Mouse (Mus musculus) stomach, embryonic 14.5 days (tissue): ENCODE measurements around the gene Pde8b. TPM values are rescaled to one million over a fixed set of nuclear protein-coding genes. Genes with fewer than 3 reads are reported as not detected.

ENCODE experiments used
- ATAC-seq: fragments of 200-750 bp; cut with Nextera tagmentation; 2 replicates; pipeline ENCODE4 v1.8.0; 2017; ENCODE audit warnings: low read depth, moderate TSS enrichment; ENCODE audit not compliant: insufficient number of reproducible peaks, insufficient read depth, low FRiP score
- H3K27ac ChIP-seq: fragments of 300-500 bp; sonication (generic); 2 replicates; pipeline ENCODE4 v1.5.1; 2014; ENCODE audit warnings: mild to moderate bottlenecking, low read length, moderate library complexity, mixed read lengths
- H3K27me3 ChIP-seq: fragments of 300-500 bp; sonication (generic); 2 replicates; pipeline ENCODE4 v1.6.1; 2014; ENCODE audit warnings: low read length, control low read depth, mixed read lengths; ENCODE audit not compliant: control insufficient read depth, insufficient read depth
- H3K36me3 ChIP-seq: fragments of 300-500 bp; sonication (generic); 2 replicates; pipeline ENCODE4 v1.6.1; 2014; ENCODE audit warnings: mild to moderate bottlenecking, control low read depth, low read length, moderate library complexity, mixed read lengths; ENCODE audit not compliant: control insufficient read depth, insufficient read depth
- H3K4me1 ChIP-seq: fragments of 300-500 bp; sonication (generic); 2 replicates; pipeline ENCODE4 v1.6.1; 2014; ENCODE audit warnings: low read length, control low read depth, mixed read lengths; ENCODE audit not compliant: control insufficient read depth, insufficient read depth
- H3K4me2 ChIP-seq: fragments of 300-500 bp; sonication (generic); replicated peaks from 2 replicates; pipeline ENCODE4 v1.6.1; 2014; ENCODE audit warnings: low read depth, low read length, control low read depth
- H3K4me3 ChIP-seq: fragments of 300-500 bp; sonication (generic); 2 replicates; pipeline ENCODE4 v1.5.1; 2014; ENCODE audit warnings: low read depth, low read length, control low read depth
- H3K9ac ChIP-seq: fragments of 300-500 bp; sonication (generic); replicated peaks from 2 replicates; pipeline ENCODE4 v1.6.1; 2014; ENCODE audit warnings: low read depth, mild to moderate bottlenecking, control low read depth, low read length, moderate library complexity, mixed read lengths
- H3K9me3 ChIP-seq: fragments of 300-500 bp; sonication (generic); 2 replicates; pipeline ENCODE4 v1.6.1; 2016; ENCODE audit warnings: low read depth, low read length, control low read depth; ENCODE audit not compliant: control insufficient read depth
- WGBS: fragments of 180-500 bp; shearing (Covaris S2); extraction: QIAGEN DNeasy Blood & Tissue Kit; methylation state at CpG from one replicate; pipeline ENCODE4 v1.1.7; 2014; 5-methylcytosine and 5-hydroxymethylcytosine counted together
- polyA plus RNA-seq: library from polyadenylated mRNA; unstranded; fragments of >200 nt; fragmentation: Nextera tagmentation; extraction: Ambion mirVana; gene quantifications from 2 replicates; pipeline ENCODE4 v1.2.1, GENCODE M21; 2014

Pde8b gene
- polyA plus RNA-seq, 1 experiment from 2014 or later = 5.5 TPM

DNA sequence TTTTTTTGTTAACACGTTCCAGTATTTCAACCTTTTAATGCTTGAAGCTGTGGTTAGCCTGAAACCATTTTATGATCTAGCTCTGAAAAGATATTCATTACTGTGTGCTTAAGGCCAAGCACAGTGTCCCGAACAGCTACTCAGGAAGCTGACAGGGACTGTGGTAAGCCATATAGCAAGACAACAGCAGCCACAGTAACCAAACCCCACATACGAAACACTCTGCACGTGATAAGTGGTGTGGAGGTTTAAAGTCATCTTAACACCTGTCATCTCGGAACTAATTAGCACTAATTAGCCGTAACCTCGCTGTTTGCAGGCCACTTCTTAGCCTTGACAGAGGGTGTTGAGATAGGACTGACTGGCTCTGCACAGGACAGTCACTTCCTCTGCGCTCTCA is 242.9 kb downstream of the Pde8b start:
- 74% methylated on average over 8 of the region's 8 CpGs for WGBS
- H3K9ac ChIP-seq = no peak overlapping the region
- H3K4me3 ChIP-seq = no peak overlapping the region
- no peak overlapping the region for H3K4me2 ChIP-seq
- peaks cover 11% of the 10 kb centered on the region; the same call in 1 of the 2 replicates for H3K36me3 ChIP-seq
- H3K9me3 ChIP-seq = no peaks in the 10 kb centered on the region
- H3K27me3 ChIP-seq = no peaks in the 10 kb centered on the region
- no peak for ATAC-seq
- no peak overlapping the region for H3K27ac ChIP-seq
- H3K4me1 ChIP-seq = no peaks in the 10 kb centered on the region

DNA sequence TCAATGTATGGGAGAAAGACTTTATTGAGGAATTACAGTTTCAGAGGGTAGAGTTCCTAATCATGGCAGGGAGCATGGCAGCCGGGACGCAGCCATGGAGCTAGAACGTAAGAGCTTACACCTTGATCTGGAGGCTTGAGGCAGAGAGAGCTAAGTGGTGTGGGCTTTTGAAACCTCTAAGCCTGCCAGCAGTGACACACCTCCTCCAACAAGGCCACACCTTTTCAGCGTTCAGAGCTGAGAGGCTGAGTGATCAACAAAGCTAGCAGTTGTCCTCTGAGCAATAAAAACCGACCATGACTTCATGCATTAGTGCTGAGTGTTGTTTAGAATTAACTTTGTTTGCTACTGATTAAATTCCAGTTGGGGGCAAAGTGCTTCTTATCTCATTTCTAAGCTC is 259.6 kb downstream of the Pde8b start:
- H3K9ac ChIP-seq = no peak overlapping the region
- H3K27me3 ChIP-seq = no peaks in the 10 kb centered on the region
- H3K4me1 ChIP-seq = no peaks in the 10 kb centered on the region
- WGBS = 47% methylated on average over 5 of the region's 5 CpGs
- H3K4me3 ChIP-seq = no peak overlapping the region
- H3K9me3 ChIP-seq = no peaks in the 10 kb centered on the region
- no peak overlapping the region for H3K4me2 ChIP-seq
- H3K27ac ChIP-seq = no peak overlapping the region
- no peaks in the 10 kb centered on the region for H3K36me3 ChIP-seq
- 0 out of 2 replicates have a peak, but pooled peaks have one; percentile 53 for ATAC-seq

DNA sequence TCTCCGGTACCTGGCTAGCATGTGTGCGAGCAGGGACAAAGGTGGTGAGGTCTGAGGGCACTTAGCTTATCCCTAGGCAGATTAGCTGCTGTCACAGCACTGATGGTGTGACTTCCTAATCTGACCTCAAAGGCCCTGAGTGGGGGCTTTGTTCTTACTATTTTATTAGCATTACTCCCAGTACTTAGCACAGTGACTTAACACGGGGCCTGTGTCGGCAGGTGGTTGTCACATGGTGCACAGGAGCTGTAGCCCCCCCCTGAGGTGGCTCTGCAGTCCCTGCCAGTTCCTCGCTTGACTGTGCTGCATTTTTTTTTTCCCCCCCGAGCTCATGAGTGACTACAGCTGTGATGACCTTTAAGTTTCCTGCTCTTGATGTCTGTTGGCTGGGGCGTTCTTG is 271.1 kb downstream of the Pde8b start:
- ATAC-seq = no peak
- H3K4me1 ChIP-seq = peaks cover 9% of the 10 kb centered on the region; the same call in 1 of the 2 replicates
- H3K36me3 ChIP-seq = peaks cover 8% of the 10 kb centered on the region; the same call in 1 of the 2 replicates
- no peak overlapping the region for H3K9ac ChIP-seq
- no peaks in the 10 kb centered on the region for H3K9me3 ChIP-seq
- no peak overlapping the region for H3K27ac ChIP-seq
- no peak overlapping the region for H3K4me2 ChIP-seq
- H3K4me3 ChIP-seq = no peak overlapping the region
- 39% methylated on average over 7 of the region's 7 CpGs for WGBS
- H3K27me3 ChIP-seq = no peaks in the 10 kb centered on the region

DNA sequence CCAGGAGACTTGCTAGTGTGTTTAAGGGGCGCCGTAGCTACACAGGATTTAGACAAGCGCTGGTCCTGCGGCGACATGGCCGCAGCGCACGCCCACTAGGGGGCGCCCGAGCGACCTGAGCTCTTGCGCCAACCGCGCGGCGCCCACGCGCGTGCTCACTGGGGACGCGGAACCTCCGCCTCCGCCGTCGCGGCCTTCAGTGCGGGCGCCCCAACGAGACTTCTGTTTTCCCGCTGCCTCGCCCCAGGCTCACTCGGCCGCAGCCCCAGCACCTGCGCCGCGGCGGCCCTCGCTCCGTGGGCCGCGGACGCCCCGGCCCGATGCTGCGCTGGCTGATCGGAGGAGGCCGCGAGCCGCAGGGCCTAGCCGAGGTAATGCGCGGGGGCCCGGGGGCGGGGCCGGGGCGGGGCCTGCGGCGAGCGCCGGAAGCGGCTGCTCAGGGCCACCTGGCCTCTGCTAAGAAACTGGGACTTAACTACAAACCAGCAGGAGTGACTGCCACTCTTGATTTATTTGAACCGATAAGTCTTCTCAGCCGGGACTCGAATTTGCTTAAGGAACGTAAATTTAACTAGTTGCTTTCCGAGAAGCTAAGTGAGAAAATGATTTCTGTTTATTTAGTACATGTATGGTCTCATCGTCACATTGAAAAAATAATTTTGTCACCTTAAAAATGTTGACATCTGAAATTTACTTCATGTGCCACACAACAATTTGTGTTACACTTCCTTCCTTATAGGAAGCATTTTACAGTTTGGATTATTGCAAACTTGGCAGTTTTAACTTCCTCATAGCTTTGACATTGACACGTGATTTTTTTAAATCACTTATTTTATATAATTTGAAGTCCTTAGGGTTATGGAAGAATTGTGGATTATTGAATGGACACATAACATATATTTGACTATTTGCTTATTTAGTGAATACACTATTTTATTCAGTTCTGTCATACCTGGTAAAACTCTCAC is 273.6 kb downstream of the Pde8b start, which contains the start of gene Wdr41:
TSS of gene Wdr41 (plus strand) at position 126 of the 968 bp plus-strand sequence.
- H3K4me1 ChIP-seq = peaks cover 9% of the 10 kb centered on the region; the same call in 1 of the 2 replicates
- peak; percentile 95 for ATAC-seq
- H3K27me3 ChIP-seq = no peaks in the 10 kb centered on the region
- WGBS = 2% methylated on average over 68 of the region's 68 CpGs
- peak within 1 kb of the TSS; percentile 40 for H3K4me2 ChIP-seq
- peak within 1 kb of the TSS; percentile 98 for H3K27ac ChIP-seq
- peak within 1 kb of the TSS; percentile 69 for H3K4me3 ChIP-seq
- H3K36me3 ChIP-seq = peaks cover 8% of the 10 kb centered on the region; the same call in 1 of the 2 replicates
- H3K9ac ChIP-seq = peak within 1 kb of the TSS; percentile 90
- no peaks in the 10 kb centered on the region for H3K9me3 ChIP-seq

DNA sequence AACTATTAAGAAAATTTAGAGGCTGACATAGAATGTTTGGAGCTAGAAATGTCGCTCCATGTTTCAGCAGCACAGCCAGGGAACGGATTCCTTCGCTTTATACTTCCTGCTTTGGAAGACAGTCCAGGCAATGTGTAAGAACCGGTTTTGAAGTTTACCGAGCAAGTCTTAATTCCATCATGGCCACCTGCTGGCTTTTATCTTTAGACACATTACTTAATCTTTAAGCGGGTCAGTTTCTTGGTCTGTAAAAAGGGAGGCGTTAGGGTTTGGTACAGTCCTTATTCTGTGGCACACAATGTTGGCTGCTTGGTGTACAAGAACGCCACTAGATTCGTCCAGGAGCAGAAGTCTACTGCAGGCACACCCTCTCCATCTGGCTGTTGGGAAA is 274.3 kb downstream of the Pde8b start:
- Histone ChIP-seq H3K4me3 (peak overlapping the region; percentile 69), H3K4me1 (peaks cover 9% of the 10 kb centered on the region; the same call in 1 of the 2 replicates), H3K27ac (peak overlapping the region; percentile 98), H3K36me3 (peaks cover 1% of the 10 kb centered on the region; the same call in 1 of the 2 replicates), H3K27me3 (no peaks in the 10 kb centered on the region), H3K4me2 (peak overlapping the region; percentile 40), H3K9me3 (no peaks in the 10 kb centered on the region), H3K9ac (no peak overlapping the region; the same call in 1 of the 2 replicates)
- 9% methylated on average over 9 of the region's 9 CpGs for WGBS
- no peak; the same call in 1 of the 2 replicates for ATAC-seq

Other genes with a start within 250 kb of the Pde8b start
- 60.5 and 66.9 TPM in 2 replicates for gene Zbed3, start 73.3 kb upstream of the Pde8b start, polyA plus RNA-seq
- gene Aggf1, start 125.0 kb upstream of the Pde8b start, polyA plus RNA-seq = 32.8 and 33.3 TPM in 2 replicates
- 0.19 and 0.24 TPM in 2 replicates for gene Crhbp, start 194.6 kb upstream of the Pde8b start, polyA plus RNA-seq
- gene S100z, start 228.4 kb upstream of the Pde8b start, polyA plus RNA-seq = 0.78 TPM in 1 of 2 replicates, not detected in the other